Mouse (Mus musculus): ENCODE data around the gene Agbl1.

Agbl1 gene

GRCm38 (mm10) chr7:76392296-76392940 lies 162.7 kb downstream of the Agbl1 start:
- DNase-seq (ENCODE audit: low spot score), result no peak

GRCm38 (mm10) chr7:76392941-76393817 lies 163.5 kb downstream of the Agbl1 start:
- no peak for DNase-seq (ENCODE audit: low spot score)

- DNase-seq (ENCODE audit: low spot score), result no peak
These were observed 178.4 kb downstream of the Agbl1 start for GRCm38 (mm10) chr7:76407930-76408557.

- DNase-seq (ENCODE audit: low spot score), result no peak
These were observed 179.3 kb downstream of the Agbl1 start for GRCm38 (mm10) chr7:76409020-76409419.

- DNase-seq (ENCODE audit: low spot score), result no peak
These were observed 180.9 kb downstream of the Agbl1 start for GRCm38 (mm10) chr7:76410403-76411180.

GRCm38 (mm10) chr7:76411933-76412587 lies 182.4 kb downstream of the Agbl1 start:
- DNase-seq (ENCODE audit: low spot score), result no peak

GRCm38 (mm10) chr7:76416084-76416597 lies 186.5 kb downstream of the Agbl1 start:
- no peak for DNase-seq (ENCODE audit: low spot score)

- DNase-seq (ENCODE audit: low spot score), result no peak
These were observed 208.9 kb downstream of the Agbl1 start for GRCm38 (mm10) chr7:76438581-76438980.

GRCm38 (mm10) chr7:76438988-76439387 lies 209.3 kb downstream of the Agbl1 start:
- no peak for DNase-seq (ENCODE audit: low spot score)

GRCm38 (mm10) chr7:76462361-76463001 lies 232.8 kb downstream of the Agbl1 start:
- no peak for DNase-seq (ENCODE audit: low spot score)

GRCm38 (mm10) chr7:76466427-76466826 lies 236.7 kb downstream of the Agbl1 start:
- no peak for DNase-seq (ENCODE audit: low spot score)

- DNase-seq (ENCODE audit: low spot score), result no peak
These were observed 244.5 kb downstream of the Agbl1 start for GRCm38 (mm10) chr7:76474233-76474632.

GRCm38 (mm10) chr7:76485546-76485945 lies 255.9 kb downstream of the Agbl1 start:
- DNase-seq (ENCODE audit: low spot score), result no peak

GRCm38 (mm10) chr7:76487519-76487918 lies 257.8 kb downstream of the Agbl1 start:
- no peak for DNase-seq (ENCODE audit: low spot score)

GRCm38 (mm10) chr7:76524291-76524690 lies 294.6 kb downstream of the Agbl1 start:
- no peak for DNase-seq (ENCODE audit: low spot score)

GRCm38 (mm10) chr7:76546456-76546855 lies 316.8 kb downstream of the Agbl1 start:
- no peak for DNase-seq (ENCODE audit: low spot score)

GRCm38 (mm10) chr7:76547313-76547712 lies 317.6 kb downstream of the Agbl1 start:
- no peak for DNase-seq (ENCODE audit: low spot score)

GRCm38 (mm10) chr7:76551860-76552259 lies 322.2 kb downstream of the Agbl1 start:
- no peak for DNase-seq (ENCODE audit: low spot score)

- DNase-seq (ENCODE audit: low spot score), result no peak
These were observed 331.0 kb downstream of the Agbl1 start for GRCm38 (mm10) chr7:76560564-76561258.

- no peak for DNase-seq (ENCODE audit: low spot score)
These were observed 332.8 kb downstream of the Agbl1 start for GRCm38 (mm10) chr7:76562506-76562905.

Measured in urinary bladder, postnatal 10 days (tissue).